Mouse (Mus musculus): ENCODE data around the gene Nmrk1. TPM values are rescaled to one million over a fixed set of nuclear protein-coding genes. Genes with fewer than 3 reads are reported as not detected.

Nmrk1 gene
- polyA plus RNA-seq, 1 experiment from 2014 or later, result 7.2 TPM

DNA sequence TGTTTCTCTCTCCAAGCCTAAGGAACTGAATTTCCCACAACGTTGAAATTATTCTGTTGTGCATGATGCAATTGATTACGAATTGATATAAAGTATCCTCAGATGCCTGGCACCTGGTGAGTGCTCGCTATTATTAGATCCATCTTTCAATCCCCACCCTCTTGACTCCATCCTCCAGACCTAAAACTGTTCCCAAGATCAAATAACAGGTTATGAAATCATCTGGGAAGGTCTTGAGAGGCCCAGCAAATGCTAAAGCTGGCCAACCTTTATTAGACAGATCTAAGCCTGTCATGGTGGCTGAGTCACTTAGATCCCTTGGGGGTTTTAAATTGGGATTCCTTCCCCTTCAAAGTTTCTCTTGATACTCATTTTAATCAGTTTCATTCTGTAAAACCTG is 28.7 kb downstream of the Nmrk1 start:
- Histone ChIP-seq H3K27ac (no peak overlapping the region), H3K4me1 (no peaks in the 10 kb centered on the region), H3K9ac (no peak overlapping the region), H3K36me3 (replicated peaks) (no peaks in the 10 kb centered on the region), H3K27me3 (replicated peaks) (no peaks in the 10 kb centered on the region), H3K4me2 (no peak overlapping the region), H3K4me3 (no peak overlapping the region), H3K9me3 (no peaks in the 10 kb centered on the region)
- 90% methylated on average over 3 of the region's 3 CpGs for WGBS
- no peak for ATAC-seq (replicated peaks)

DNA sequence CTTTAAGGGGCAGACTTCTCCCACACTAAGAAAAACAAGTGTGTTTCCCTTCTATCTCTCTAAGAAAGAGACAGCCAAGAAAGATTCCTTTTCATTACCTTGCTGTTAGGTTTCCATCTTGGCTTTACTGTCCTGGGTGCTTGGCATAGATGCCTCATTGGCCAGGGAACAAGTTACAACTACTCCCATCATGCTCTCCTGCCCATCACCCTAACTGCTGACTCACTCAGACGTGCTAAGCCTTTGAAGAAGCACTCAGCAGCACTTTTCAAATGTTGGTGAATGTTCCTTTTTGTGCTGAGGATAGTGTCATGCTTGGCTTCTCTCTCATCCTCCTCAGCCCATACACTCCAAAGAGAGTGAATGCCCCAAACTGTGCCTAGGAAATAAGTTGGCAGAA is 29.9 kb downstream of the Nmrk1 start:
- no peaks in the 10 kb centered on the region for H3K27me3 ChIP-seq (replicated peaks)
- H3K4me2 ChIP-seq, result no peak overlapping the region
- no peak overlapping the region for H3K9ac ChIP-seq
- no peaks in the 10 kb centered on the region for H3K4me1 ChIP-seq
- no peaks in the 10 kb centered on the region for H3K9me3 ChIP-seq
- WGBS, result 53% methylated on average over 1 of the region's 1 CpGs
- H3K27ac ChIP-seq, result no peak overlapping the region
- H3K36me3 ChIP-seq (replicated peaks), result no peaks in the 10 kb centered on the region
- no peak for ATAC-seq (replicated peaks)
- H3K4me3 ChIP-seq, result no peak overlapping the region

DNA sequence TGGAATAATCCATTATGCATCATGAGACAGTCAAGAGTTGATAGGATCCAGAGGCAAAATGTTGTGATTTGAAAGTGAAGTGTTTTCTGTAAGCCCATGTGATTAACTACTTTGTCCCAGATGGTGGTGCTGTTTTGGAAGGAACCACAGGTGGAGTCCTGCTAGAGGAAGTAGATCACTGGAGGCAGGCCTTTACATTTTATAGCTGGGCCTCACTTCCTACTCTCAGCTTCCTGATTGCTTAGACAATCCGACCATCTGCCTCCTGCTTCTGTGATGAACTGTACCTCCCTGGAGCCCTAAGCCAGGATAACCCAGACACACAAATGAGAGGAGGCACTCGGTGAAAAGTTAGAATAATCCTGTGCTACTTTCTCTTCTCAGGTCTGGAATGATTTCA is 32.2 kb downstream of the Nmrk1 start:
- ATAC-seq (replicated peaks), result no peak

DNA sequence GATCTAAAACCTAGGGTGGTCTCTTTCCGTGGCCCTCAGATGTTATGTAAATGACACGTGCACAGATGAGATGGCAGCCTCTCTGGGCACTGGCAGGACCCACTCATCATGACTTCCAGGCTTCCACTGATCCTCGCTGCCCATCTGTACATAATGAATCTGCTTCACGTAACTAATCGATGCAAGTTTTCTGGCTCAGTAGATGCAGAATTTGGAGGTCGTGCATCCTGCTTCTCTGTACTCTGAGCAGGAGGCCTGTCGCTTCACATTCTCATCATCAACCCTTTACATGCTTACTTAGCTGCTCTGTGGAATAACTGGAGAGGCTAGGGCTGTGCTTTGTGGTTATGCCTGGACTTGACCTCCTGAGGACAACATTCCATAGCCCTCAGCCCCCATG is 35.2 kb downstream of the Nmrk1 start:
- Histone ChIP-seq H3K4me3 (no peak overlapping the region), H3K36me3 (replicated peaks) (no peaks in the 10 kb centered on the region), H3K4me1 (peaks cover 5% of the 10 kb centered on the region), H3K4me2 (no peak overlapping the region), H3K9ac (no peak overlapping the region), H3K27ac (no peak overlapping the region), H3K9me3 (no peaks in the 10 kb centered on the region), H3K27me3 (replicated peaks) (no peaks in the 10 kb centered on the region)
- 70% methylated on average over 7 of the region's 7 CpGs for WGBS
- ATAC-seq (replicated peaks), result no peak

More for the DNA sequence above, 32.2 kb downstream of the Nmrk1 start:
- Histone ChIP-seq H3K9ac (no peak overlapping the region), H3K9me3 (no peaks in the 10 kb centered on the region), H3K4me1 (no peaks in the 10 kb centered on the region), H3K36me3 (replicated peaks) (no peaks in the 10 kb centered on the region), H3K4me2 (no peak overlapping the region), H3K4me3 (no peak overlapping the region), H3K27me3 (replicated peaks) (no peaks in the 10 kb centered on the region), H3K27ac (no peak overlapping the region)
- WGBS, result 72% methylated on average over 2 of the region's 2 CpGs

DNA sequence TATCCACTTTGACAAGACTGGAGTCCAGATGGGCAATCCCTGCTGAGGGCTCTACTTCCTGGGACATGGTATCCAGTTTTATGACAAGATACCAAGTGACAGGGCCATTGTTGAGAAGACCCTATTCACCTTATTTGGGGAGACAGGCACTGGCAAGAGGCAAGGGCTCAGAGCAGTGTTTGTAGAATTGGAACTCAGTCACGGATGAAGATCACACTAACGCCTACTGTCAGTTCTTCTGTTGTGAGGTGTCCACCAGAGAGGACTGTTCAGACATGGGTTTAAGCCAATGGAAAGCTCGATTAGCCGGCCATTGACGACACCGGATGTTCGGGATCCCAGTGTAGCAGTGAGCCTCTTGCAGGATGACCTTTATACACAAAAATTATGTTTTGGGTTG is 37.8 kb downstream of the Nmrk1 start:
- H3K4me2 ChIP-seq, result no peak overlapping the region
- H3K9ac ChIP-seq, result no peak overlapping the region
- H3K27ac ChIP-seq, result no peak overlapping the region
- H3K4me3 ChIP-seq, result no peak overlapping the region
- 54% methylated on average over 7 of the region's 7 CpGs for WGBS
- H3K9me3 ChIP-seq, result no peaks in the 10 kb centered on the region
- no peaks in the 10 kb centered on the region for H3K27me3 ChIP-seq (replicated peaks)
- no peaks in the 10 kb centered on the region for H3K36me3 ChIP-seq (replicated peaks)
- peaks cover 21% of the 10 kb centered on the region for H3K4me1 ChIP-seq
- no peak for ATAC-seq (replicated peaks)

DNA sequence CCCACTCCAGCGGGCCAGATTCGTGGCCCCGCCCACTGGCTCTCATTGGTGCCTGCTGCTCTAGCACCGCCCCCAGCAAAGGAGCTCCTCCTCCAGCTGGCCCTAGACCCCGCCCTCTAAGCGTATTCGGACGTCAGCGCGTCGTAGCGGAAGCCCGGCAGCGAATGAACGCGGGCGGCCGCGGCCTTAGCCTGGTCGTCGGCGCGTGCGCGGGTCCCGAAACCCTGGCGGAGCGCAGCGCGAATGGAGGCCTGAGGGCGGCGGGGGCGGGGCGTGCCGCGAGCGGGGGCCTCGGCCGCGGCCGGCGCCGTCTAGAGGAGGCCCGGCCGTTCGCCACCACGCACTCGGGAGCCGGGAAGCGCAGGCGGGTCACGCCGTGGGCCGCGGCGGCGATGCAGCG is 38.9 kb downstream of the Nmrk1 start, which contains the start of gene Carnmt1:
Gene Carnmt1 (plus strand): TSS at position 157 of the 400 bp plus-strand sequence.
- peaks cover 21% of the 10 kb centered on the region for H3K4me1 ChIP-seq
- peak within 1 kb of the TSS; percentile 55 for H3K4me2 ChIP-seq
- H3K27ac ChIP-seq, result peak within 1 kb of the TSS; percentile 78
- under 1% methylated on average over 57 of the region's 58 CpGs for WGBS
- no peaks in the 10 kb centered on the region for H3K27me3 ChIP-seq (replicated peaks)
- ATAC-seq (replicated peaks), result peak; percentile 99
- H3K36me3 ChIP-seq (replicated peaks), result no peaks in the 10 kb centered on the region
- peak within 1 kb of the TSS; percentile 73 for H3K4me3 ChIP-seq
- H3K9ac ChIP-seq, result peak within 1 kb of the TSS; percentile 61
- H3K9me3 ChIP-seq, result no peaks in the 10 kb centered on the region

DNA sequence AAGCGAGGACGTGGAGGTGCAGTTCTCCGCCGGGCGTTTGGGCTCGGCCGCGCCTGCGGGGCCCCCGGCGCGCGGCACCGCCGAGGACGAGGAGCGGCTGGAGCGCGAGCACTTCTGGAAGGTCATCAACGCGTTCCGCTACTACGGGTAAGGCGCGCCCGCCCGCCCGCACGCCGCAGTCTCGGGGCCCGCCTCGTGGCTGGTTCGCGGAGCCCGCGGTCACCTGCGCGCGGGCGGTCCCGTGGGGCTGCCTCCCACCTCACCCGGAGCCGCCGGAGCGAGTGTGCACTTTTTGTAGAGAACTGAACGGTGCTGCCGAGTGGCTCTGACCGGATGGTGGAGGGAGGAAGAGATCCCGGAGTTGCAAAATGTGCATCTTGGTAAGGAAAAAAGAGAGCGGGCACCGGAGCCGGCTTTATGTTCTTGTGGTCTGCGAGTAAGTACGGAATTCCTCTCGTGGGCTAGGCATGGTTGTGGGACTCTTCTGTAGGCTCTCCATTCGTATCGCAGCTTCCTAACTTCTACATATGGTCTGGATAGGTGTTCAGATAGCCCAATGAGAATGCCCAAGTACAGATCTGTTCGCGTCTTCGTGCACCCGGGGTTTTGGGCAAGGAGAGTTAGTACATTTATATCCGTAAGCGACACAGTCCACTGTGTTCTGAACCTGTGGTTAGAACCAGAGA is 39.4 kb downstream of the Nmrk1 start:
- Histone ChIP-seq H3K4me1 (peaks cover 21% of the 10 kb centered on the region), H3K9me3 (no peaks in the 10 kb centered on the region), H3K27me3 (replicated peaks) (no peaks in the 10 kb centered on the region), H3K36me3 (replicated peaks) (no peaks in the 10 kb centered on the region), H3K9ac (peak overlapping the region; percentile 61), H3K27ac (peak overlapping the region; percentile 78), H3K4me2 (peak overlapping the region; percentile 55), H3K4me3 (peak overlapping the region; percentile 73)
- peak; percentile 74 for ATAC-seq (replicated peaks)
- WGBS, result under 1% methylated on average over 64 of the region's 64 CpGs

DNA sequence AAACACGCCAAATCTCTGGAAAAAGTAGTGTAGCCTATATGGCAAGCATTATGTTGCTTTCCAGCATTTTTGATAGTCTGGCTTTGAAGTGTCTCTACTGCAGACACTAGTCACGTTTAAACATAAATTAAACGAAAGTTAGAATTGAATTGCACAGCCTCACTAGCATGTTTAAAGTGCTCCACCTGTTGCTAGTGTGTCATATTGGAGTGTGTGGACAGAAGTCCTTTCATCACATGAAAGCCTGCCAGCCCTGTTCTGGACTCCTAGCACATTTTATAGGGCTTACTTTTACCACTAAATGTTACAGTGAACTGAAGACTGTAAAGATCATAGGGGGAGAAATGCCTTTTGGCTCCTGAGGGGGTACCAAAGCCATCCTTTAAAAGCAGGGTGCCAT is 40.7 kb downstream of the Nmrk1 start:
- Histone ChIP-seq H3K36me3 (replicated peaks) (no peaks in the 10 kb centered on the region), H3K4me3 (peak overlapping the region; percentile 10), H3K9ac (peak overlapping the region; percentile 9; the same call in 1 of the 2 replicates), H3K4me1 (peaks cover 21% of the 10 kb centered on the region), H3K4me2 (peak overlapping the region; percentile 55), H3K9me3 (no peaks in the 10 kb centered on the region), H3K27ac (no peak overlapping the region), H3K27me3 (replicated peaks) (no peaks in the 10 kb centered on the region)
- ATAC-seq (replicated peaks), result no peak
- 67% methylated on average over 3 of the region's 3 CpGs for WGBS

DNA sequence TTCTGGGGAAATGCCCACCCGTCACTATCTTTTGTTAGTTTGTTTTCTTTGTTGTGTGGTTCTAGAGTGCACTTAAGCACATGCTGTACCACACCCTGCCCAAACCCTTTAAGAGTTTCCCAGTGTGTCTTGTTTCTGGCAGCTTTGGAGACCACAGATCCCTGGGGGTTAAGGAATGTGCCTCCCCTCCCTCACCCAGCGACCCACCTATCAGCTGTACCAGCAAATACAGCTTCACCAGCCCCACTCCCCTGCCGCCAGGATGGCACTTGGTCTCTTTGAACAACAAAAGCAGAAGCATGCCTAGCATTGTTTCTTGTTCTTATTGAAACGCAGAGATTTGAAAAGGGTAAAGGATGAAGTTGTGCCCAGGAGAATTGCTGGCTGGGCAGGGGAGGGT is 41.4 kb downstream of the Nmrk1 start:
- no peaks in the 10 kb centered on the region for H3K36me3 ChIP-seq (replicated peaks)
- ATAC-seq (replicated peaks), result no peak
- peak overlapping the region; percentile 55 for H3K4me2 ChIP-seq
- no peaks in the 10 kb centered on the region for H3K27me3 ChIP-seq (replicated peaks)
- peak overlapping the region; percentile 10; the same call in 1 of the 2 replicates for H3K4me3 ChIP-seq
- WGBS, result 7% methylated on average over 4 of the region's 4 CpGs
- H3K9me3 ChIP-seq, result no peaks in the 10 kb centered on the region
- H3K4me1 ChIP-seq, result peaks cover 21% of the 10 kb centered on the region
- H3K9ac ChIP-seq, result peak overlapping the region; percentile 9; the same call in 1 of the 2 replicates
- H3K27ac ChIP-seq, result no peak overlapping the region

DNA sequence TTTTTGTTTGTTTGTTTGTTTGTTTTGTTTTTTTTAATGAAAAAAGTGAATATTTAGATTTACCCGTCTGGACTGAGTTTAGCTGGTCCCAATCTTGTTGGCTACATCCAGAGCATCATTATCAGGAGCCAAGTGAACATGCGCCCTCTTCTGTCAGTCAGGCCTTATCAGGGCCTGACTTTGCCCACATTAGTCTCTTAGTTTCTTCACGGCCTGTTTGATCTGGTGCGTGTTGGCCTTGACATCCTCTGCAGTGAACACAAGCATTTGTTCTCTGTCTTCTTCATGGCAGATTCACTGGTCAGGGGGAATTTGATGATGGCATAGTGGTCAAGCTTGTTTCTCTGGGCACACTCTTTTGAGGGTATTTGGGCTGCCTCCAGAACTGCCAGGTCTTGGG is 50.4 kb downstream of the Nmrk1 start:
- ATAC-seq (replicated peaks), result no peak
- 0 out of 2 replicates have a peak, but pooled peaks cover 3% of the 10 kb centered on the region for H3K36me3 ChIP-seq (replicated peaks)
- WGBS, result 75% methylated on average over 4 of the region's 4 CpGs

DNA sequence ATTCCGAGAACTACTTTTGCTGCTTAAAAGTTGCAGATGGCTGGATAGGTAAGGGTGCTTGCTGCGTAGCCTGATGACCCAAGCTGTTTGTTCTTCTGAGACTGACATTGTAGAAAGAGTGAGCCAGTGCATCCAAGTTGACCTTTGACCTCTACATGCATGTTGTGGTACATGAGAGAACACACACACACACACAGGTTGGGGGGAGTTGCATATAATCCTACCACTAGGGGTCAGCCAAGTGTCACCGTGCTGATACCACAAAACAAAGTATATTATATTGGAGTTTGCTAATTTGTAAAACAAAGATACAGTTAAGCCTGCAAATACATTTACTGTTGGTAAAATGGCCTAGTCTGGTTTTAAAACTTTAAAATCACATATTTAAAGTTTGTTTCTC is 55.8 kb downstream of the Nmrk1 start:
- Histone ChIP-seq H3K4me2 (no peak overlapping the region), H3K9ac (no peak overlapping the region), H3K36me3 (replicated peaks) (no peaks in the 10 kb centered on the region), H3K27me3 (replicated peaks) (no peaks in the 10 kb centered on the region), H3K4me1 (no peaks in the 10 kb centered on the region), H3K9me3 (no peaks in the 10 kb centered on the region), H3K4me3 (no peak overlapping the region), H3K27ac (no peak overlapping the region)
- no peak for ATAC-seq (replicated peaks)
- 71% methylated on average over 3 of the region's 3 CpGs for WGBS

More for the DNA sequence above, 50.4 kb downstream of the Nmrk1 start:
- Histone ChIP-seq H3K4me3 (no peak overlapping the region), H3K4me2 (no peak overlapping the region), H3K27ac (no peak overlapping the region), H3K27me3 (replicated peaks) (no peaks in the 10 kb centered on the region), H3K9me3 (no peaks in the 10 kb centered on the region), H3K4me1 (no peaks in the 10 kb centered on the region), H3K9ac (no peak overlapping the region)

DNA sequence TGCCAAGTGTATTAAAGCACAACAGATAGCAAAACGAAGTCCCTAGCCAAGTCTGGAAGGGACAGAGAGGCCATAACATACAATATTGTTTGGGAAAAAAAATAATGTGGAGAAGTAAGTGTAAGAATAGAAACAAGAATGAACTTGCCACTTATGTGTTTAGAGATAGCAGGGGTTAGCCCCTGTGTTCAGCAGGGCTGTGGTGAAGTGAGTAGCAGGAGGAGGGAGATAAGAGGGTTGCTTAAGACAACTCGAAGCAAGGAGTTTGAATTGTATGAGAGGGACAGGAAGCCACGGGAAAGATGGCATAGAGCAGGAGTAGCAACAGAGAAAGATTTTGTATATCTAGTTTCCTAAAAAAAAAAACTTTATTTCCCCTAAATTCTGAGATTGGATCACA is 60.4 kb downstream of the Nmrk1 start:
- Histone ChIP-seq H3K27ac (no peak overlapping the region), H3K27me3 (replicated peaks) (no peaks in the 10 kb centered on the region), H3K9me3 (no peaks in the 10 kb centered on the region), H3K9ac (no peak overlapping the region), H3K4me2 (no peak overlapping the region), H3K4me3 (no peak overlapping the region), H3K4me1 (no peaks in the 10 kb centered on the region), H3K36me3 (replicated peaks) (peaks cover 5% of the 10 kb centered on the region)
- no peak for ATAC-seq (replicated peaks)
- 89% methylated on average over 3 of the region's 3 CpGs for WGBS

DNA sequence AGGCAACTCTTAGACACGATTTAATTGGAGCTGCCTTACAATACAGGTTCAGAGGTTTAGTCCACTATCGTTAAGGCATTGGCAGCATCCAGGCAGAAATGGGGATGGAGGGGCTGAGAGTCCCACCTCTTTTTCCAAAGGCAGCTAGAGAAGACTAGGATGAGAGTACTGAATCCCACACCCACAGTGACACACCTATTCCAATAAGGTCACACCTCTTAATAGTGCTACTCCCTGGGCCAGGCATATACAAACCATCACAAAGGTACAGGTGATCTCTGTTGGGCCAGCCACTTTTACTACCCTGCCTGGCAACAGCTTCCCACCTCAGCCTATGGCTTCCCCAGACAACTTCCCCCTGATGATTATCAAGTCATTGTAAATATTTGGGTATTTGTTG is 61.0 kb downstream of the Nmrk1 start:
- Histone ChIP-seq H3K9me3 (no peaks in the 10 kb centered on the region), H3K36me3 (replicated peaks) (peaks cover 5% of the 10 kb centered on the region), H3K4me1 (no peaks in the 10 kb centered on the region), H3K4me3 (no peak overlapping the region), H3K27ac (no peak overlapping the region), H3K9ac (no peak overlapping the region), H3K4me2 (no peak overlapping the region), H3K27me3 (replicated peaks) (no peaks in the 10 kb centered on the region)
- ATAC-seq (replicated peaks), result no peak
- 96% methylated on average over 2 of the region's 2 CpGs for WGBS

Measured in midbrain, embryonic 15.5 days (tissue).